Mouse (Mus musculus): ENCODE measurements at regions not wholly inside any gene's neighbourhood (a gene's known extent, or its start where the extent isn't known, plus 50 kb on each side); places are given as distances from the start of the nearest gene placed in this dataset.

GRCm38 (mm10) chr2:139093487-139094066 lies 400.1 kb upstream of the Sptlc3 start:
- no peak for ATAC-seq (replicated peaks; ENCODE audit: low read depth, poor library complexity, severe bottlenecking)

GRCm38 (mm10) chr2:139111669-139112068 lies 382.0 kb upstream of the Sptlc3 start:
- ATAC-seq (replicated peaks; ENCODE audit: low read depth, poor library complexity, severe bottlenecking) = no peak

- no peak for ATAC-seq (replicated peaks; ENCODE audit: low read depth, poor library complexity, severe bottlenecking)
Observed at GRCm38 (mm10) chr2:139114523-139114922, 379.2 kb upstream of the Sptlc3 start.

- ATAC-seq (replicated peaks; ENCODE audit: low read depth, poor library complexity, severe bottlenecking) = no peak
Observed at GRCm38 (mm10) chr2:139120905-139121304, 372.8 kb upstream of the Sptlc3 start.

GRCm38 (mm10) chr2:139132121-139132520 lies 361.6 kb upstream of the Sptlc3 start:
- ATAC-seq (replicated peaks; ENCODE audit: low read depth, poor library complexity, severe bottlenecking) = no peak

- ATAC-seq (replicated peaks; ENCODE audit: low read depth, poor library complexity, severe bottlenecking) = no peak
Observed at GRCm38 (mm10) chr2:139147004-139147403, 346.7 kb upstream of the Sptlc3 start.

GRCm38 (mm10) chr2:139179641-139180040 lies 314.1 kb upstream of the Sptlc3 start:
- ATAC-seq (replicated peaks; ENCODE audit: low read depth, poor library complexity, severe bottlenecking) = no peak

GRCm38 (mm10) chr2:139198281-139198680 lies 295.4 kb upstream of the Sptlc3 start:
- ATAC-seq (replicated peaks; ENCODE audit: low read depth, poor library complexity, severe bottlenecking) = no peak

GRCm38 (mm10) chr2:139207649-139208048 lies 286.1 kb upstream of the Sptlc3 start:
- no peak for ATAC-seq (replicated peaks; ENCODE audit: low read depth, poor library complexity, severe bottlenecking)

- no peak for ATAC-seq (replicated peaks; ENCODE audit: low read depth, poor library complexity, severe bottlenecking)
Observed at GRCm38 (mm10) chr2:139220757-139221400, 272.8 kb upstream of the Sptlc3 start.

- no peak for ATAC-seq (replicated peaks; ENCODE audit: low read depth, poor library complexity, severe bottlenecking)
Observed at GRCm38 (mm10) chr2:139230453-139230852, 263.3 kb upstream of the Sptlc3 start.

- no peak for ATAC-seq (replicated peaks; ENCODE audit: low read depth, poor library complexity, severe bottlenecking)
Observed at GRCm38 (mm10) chr2:139250138-139250537, 243.6 kb upstream of the Sptlc3 start.

- ATAC-seq (replicated peaks; ENCODE audit: low read depth, poor library complexity, severe bottlenecking) = no peak
Observed at GRCm38 (mm10) chr2:139267119-139267518, 226.6 kb upstream of the Sptlc3 start.

- no peak for ATAC-seq (replicated peaks; ENCODE audit: low read depth, poor library complexity, severe bottlenecking)
Observed at GRCm38 (mm10) chr2:139276581-139276980, 217.1 kb upstream of the Sptlc3 start.

- no peak for ATAC-seq (replicated peaks; ENCODE audit: low read depth, poor library complexity, severe bottlenecking)
Observed at GRCm38 (mm10) chr2:139277571-139277970, 216.1 kb upstream of the Sptlc3 start.

- no peak for ATAC-seq (replicated peaks; ENCODE audit: low read depth, poor library complexity, severe bottlenecking)
Observed at GRCm38 (mm10) chr2:139281056-139281455, 212.7 kb upstream of the Sptlc3 start.

- no peak for ATAC-seq (replicated peaks; ENCODE audit: low read depth, poor library complexity, severe bottlenecking)
Observed at GRCm38 (mm10) chr2:139284315-139284714, 209.4 kb upstream of the Sptlc3 start.

GRCm38 (mm10) chr2:139286446-139286845 lies 207.3 kb upstream of the Sptlc3 start:
- ATAC-seq (replicated peaks; ENCODE audit: low read depth, poor library complexity, severe bottlenecking) = no peak

GRCm38 (mm10) chr2:139298541-139299152 lies 195.1 kb upstream of the Sptlc3 start:
- no peak for ATAC-seq (replicated peaks; ENCODE audit: low read depth, poor library complexity, severe bottlenecking)

GRCm38 (mm10) chr2:139311401-139311812 lies 182.3 kb upstream of the Sptlc3 start:
- no peak for ATAC-seq (replicated peaks; ENCODE audit: low read depth, poor library complexity, severe bottlenecking)

GRCm38 (mm10) chr2:139312053-139312452 lies 181.7 kb upstream of the Sptlc3 start:
- ATAC-seq (replicated peaks; ENCODE audit: low read depth, poor library complexity, severe bottlenecking) = no peak

- ATAC-seq (replicated peaks; ENCODE audit: low read depth, poor library complexity, severe bottlenecking) = no peak
Observed at GRCm38 (mm10) chr2:139322509-139322908, 171.2 kb upstream of the Sptlc3 start.

All from common myeloid progenitor, adult 5-6 weeks (primary cell).